Mouse (Mus musculus): Measurements from ENCODE around the gene Hdhd5. TPM values are rescaled to one million over a fixed set of nuclear protein-coding genes. Genes with fewer than 3 reads are reported as not detected.
A peak's percentile ranks its signal among the peaks of the same experiment; 100 is the strongest.

The Hdhd5 gene
- total RNA-seq, 2 experiments from 2014 or later, result 27.7 to 30.5 TPM

DNA sequence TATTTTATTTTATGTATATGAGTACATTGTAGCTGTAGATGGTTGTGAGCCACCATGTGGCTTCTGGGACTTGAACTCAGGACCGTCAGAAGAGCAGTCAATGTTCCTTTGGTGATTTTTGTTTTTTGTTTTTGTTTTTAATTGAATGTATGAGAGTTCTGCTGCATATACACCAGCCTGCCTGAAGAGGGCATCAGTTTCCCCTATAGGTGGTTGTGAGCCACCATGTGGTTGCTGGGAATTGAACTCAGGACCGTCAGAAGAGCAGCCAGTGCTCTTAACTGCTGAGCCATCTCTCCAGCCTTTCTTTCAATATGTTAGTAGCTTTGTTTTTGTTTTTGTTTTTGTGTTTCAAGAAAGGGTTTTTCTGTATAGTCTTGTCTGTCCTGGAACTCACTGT lies 5.2 kb upstream of the Hdhd5 start:
- DNase-seq (ENCODE audit: low spot score in 2 of 2), result no peak

DNA sequence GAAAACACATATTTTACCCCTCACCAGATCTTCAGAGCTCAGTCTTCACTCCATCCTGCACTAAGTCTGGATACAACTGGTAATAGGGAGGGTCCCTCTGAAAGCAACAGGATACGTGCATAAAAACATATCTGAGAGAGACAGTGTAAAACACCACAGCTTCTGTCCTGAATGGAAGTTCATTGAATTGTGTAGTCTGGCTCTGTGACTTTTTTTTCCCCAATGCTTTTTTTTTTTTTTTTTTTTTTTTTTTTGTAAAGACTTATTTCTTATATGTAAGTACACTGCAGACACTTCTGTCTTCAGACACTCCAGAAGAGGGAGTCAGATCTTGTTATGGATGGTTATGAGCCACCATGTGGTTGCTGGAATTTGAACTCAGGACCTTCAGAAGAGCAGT lies 1.5 kb upstream of the Hdhd5 start:
- no peak for DNase-seq (ENCODE audit: low spot score in 2 of 2)

DNA sequence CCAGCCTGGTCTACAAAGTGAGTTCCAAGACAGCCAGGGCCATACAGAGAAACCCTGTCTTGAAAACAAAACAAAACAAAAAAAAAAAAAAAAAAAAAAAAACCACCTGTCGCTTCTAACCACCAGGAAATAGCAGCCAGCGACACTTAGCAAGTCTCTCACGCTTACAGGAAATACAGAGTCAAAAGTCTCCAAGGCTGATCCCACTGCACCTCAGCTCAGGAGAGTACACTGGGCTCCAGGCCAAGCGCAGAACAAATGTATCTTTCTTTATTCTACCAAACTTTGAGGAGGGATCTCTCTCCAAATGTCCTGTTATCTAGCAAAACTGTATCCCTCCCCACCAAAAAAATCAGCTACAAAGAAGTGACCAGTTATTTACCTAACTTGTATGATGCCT lies 2.0 kb downstream of the Hdhd5 start:
- no peak for DNase-seq (ENCODE audit: low spot score in 2 of 2)

DNA sequence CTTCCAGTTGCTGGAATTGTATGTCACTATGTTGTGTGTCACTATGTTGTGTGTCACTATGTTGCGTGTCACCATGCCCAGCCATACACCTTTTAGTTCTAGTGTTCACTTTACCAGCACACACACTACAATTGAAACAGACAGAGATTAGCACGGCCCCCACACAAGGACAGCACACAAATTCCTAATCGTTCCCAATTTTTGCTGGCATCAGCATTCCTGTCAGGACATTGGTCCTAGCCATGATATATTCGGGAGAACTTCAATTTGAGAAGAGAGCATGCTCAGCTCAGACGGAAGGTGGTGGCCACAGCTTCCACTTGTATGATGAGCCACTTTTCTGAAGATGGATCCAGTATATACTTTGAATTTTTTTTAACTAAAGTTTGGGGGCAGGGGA lies 6.3 kb downstream of the Hdhd5 start:
- DNase-seq (ENCODE audit: low spot score in 2 of 2), result no peak

DNA sequence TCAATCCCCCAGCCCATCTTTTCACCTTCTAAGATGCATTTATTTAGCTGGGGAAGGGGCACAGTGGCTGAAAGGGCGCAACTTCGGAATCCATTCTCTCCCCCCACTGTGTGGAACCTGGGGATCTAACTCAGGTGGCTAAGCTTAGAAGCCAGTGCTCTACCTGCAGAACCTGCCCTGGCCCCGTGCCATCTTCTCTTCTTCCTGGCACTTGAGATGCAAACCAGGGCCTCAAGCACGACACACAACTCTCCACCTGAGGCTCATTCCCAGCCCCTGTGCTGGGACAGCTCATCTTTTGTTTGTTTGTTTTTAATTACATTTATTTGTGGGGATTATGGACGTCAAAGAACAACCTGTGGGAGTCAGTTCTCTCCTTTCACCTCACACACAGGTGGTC lies 11.5 kb downstream of the Hdhd5 start:
- DNase-seq (ENCODE audit: low spot score in 2 of 2), result no peak

DNA sequence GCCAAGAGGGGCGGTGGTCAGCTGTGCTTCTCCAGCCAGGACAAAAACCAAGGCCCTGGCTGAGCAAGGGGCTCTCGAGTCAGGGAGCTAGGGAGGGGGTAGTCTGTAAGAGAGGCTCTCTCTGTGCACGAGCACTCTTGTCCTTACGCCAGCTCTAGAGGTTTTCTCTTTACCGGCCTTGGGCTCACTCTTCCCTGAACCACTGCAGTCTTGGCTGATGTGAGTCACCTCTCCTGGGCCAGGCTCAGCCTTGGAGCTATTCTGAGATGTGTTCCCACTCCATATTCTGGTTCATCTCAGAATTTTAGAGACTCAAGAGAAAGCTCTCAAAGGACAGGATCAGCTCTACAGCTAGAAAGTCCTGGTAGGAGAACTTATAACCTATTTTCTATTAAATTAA lies 13.8 kb downstream of the Hdhd5 start:
- DNase-seq (ENCODE audit: low spot score in 2 of 2), result no peak

DNA sequence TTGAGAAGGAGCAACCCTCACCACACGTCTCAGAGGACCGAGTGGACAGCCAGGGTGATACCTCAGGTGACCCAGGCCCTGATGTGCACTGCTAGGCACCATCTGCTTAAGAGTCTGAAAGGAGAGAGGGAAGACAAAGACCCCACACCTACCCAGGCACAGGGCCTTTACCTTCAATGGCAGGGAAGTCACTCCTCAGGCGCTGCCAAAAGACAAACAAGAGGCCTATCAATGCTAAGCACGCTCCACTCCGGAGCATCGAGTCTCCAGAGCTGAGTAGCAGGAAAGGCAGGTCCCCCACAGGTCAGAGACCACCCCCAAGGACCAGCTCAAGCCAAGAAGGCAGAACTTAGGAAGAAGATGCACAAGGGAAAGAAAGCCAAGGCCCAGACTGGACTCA lies 14.2 kb downstream of the Hdhd5 start:
- no peak for DNase-seq (ENCODE audit: low spot score in 2 of 2)

DNA sequence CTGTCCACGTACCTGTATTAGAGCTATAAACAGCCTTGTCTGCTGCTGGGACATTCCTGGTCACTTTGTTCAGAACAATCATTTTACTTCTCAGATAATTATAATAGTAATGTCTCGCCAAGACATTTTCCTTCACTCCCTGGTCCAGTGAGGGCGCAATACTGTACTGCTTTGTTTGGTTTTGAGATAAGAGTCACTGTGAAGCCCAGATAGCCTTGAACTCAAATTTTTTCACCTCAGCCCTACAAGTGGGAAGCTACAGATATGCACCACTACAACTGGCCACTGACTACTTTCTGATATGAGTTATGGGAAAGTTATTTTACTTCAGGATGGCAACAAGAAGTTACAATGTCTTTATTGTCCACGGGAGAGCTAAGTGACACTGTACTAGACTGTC lies 14.7 kb downstream of the Hdhd5 start:
- DNase-seq (ENCODE audit: low spot score in 2 of 2), result no peak

DNA sequence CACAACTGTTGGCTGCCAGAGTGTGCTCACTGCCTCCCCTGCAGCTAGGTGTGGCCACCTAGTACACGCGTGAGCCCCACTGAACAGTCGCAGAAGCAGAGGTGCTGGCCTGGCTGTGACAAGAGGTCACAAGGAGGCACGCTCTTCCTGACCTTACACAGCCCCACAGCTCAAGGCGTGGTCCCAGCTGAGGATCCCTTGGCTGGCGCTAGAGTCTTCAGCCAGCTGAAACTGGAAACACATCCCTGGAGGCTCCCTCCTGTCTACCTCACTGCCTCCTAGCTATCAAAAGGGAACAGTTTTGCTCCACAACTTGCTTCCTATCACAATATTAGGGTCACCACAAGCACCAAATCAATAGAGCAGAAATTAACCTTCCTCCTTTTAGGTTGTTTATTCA lies 19.9 kb downstream of the Hdhd5 start:
- DNase-seq (ENCODE audit: low spot score in 2 of 2), result no peak

DNA sequence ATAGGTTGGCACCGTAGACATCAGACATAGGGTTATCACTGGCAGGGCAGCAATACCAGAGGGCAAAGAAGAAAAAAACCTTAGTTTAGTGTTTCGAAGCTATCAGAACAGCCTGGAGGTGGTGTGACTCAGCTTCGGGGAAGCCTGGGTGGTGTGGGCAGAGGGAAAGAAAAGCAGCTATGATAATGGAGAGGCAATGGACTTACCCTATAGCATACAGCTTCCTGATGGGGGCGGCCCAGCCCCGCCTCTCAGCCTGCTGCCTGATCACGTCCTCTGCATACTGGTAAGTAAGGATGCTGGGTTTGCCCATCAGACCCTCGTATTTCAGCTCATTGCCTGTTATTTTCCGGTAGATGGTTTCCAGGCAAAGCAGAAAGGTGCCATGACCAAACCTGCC lies 20.7 kb downstream of the Hdhd5 start:
- DNase-seq (ENCODE audit: low spot score in 2 of 2), result peak; percentile 62 to 71

DNA sequence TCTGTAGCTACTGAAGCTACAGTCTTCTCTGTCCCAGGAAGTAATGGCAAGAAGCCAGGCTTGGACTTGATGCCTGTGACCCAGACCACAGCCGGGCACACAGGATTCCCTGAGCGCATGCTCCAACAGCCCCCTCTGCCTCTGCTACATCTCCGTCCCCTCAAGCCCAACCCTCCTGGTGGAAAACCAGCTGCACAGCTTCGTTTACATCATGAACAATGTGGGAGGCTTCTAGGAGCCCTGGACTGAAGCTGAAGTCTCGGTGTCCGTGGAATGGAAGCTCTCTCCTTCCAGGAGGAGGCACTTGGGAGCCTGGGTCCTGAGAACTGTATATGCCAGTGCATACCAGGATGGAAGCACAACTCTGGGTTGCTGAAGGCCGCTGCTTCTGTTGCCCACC lies 21.1 kb downstream of the Hdhd5 start:
- no peak for DNase-seq (ENCODE audit: low spot score in 2 of 2)

DNA sequence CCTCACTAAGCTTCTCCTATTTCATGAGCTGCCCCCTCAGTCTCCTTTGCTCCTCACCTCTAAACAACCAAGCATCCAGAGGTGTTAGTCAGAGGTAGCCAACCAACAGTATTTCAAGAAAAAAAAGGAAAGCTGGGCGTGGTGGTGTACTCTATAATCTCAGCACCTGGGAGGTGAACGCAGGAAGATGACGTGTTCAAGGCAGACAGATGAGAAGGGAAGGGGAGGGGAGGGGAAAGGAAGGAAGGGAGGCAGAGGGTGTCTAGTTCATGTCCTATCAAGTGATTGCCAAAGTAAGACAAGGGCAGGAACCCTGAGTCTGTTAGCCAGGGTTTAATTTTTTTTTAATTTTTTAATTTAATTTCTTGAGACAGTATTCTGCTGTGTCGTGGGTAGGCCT lies 22.5 kb downstream of the Hdhd5 start:
- DNase-seq (ENCODE audit: low spot score in 2 of 2), result no peak

DNA sequence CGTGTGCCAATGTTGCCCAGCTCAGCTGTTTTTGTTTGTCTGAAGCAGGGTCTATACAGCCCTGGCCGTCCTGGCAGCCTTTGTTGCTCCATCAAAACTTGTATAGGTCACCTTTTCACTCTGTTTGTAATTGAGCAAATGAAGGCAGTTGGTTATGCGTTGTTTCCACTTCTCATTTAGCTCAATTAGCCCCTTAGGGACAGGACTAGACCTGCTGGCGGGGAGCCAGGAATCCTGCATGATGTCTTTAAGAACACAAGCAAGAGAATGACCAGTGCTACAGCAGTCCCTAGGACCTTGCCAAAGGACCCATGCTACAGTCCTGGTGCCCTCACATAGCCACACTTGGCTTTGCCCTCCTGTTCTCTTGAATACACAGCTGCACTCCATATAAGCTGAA lies 25.6 kb downstream of the Hdhd5 start:
- DNase-seq (ENCODE audit: low spot score in 2 of 2), result no peak

DNA sequence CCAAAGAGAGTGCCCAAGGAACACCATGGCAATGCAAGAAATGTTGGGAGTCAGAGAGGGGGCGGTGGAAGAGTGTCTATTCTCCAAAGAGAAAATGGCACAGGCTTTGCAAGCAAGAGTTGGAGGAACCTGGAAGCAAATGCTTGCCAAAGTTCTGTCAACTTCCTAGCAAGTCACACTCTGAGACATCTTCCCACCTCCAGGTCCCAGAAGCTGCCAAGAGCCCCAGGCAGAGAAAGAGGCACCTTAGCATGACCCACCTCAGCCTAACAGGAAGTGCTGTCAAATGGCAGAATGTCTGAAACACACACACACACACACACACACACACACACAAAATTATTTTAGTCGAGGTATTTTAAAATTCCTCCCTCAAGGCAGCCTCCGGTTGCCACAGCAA lies 27.1 kb downstream of the Hdhd5 start:
- peak in 1 of 2 experiments; percentile 44 for DNase-seq (ENCODE audit: low spot score in 2 of 2)

DNA sequence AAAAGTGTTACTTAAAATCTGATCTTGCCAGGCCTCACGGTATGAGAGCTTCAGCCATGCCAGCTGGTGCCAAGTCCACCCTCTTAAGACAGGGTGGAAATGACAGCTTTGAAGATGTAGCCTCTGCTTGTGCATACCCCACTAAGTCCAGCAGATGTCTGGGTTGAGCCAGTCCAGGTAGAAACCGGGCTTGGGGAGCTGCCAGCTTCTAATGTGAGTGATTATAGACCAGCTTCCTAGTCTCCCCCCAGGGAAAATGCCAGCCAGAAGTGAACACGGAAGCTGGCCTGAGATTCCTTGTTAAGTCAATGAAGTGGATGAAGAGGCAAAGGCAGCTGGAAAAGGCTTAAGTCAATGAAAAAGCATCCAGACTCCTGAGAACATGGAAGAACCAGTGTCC lies 34.6 kb downstream of the Hdhd5 start:
- DNase-seq (ENCODE audit: low spot score in 2 of 2), result no peak

DNA sequence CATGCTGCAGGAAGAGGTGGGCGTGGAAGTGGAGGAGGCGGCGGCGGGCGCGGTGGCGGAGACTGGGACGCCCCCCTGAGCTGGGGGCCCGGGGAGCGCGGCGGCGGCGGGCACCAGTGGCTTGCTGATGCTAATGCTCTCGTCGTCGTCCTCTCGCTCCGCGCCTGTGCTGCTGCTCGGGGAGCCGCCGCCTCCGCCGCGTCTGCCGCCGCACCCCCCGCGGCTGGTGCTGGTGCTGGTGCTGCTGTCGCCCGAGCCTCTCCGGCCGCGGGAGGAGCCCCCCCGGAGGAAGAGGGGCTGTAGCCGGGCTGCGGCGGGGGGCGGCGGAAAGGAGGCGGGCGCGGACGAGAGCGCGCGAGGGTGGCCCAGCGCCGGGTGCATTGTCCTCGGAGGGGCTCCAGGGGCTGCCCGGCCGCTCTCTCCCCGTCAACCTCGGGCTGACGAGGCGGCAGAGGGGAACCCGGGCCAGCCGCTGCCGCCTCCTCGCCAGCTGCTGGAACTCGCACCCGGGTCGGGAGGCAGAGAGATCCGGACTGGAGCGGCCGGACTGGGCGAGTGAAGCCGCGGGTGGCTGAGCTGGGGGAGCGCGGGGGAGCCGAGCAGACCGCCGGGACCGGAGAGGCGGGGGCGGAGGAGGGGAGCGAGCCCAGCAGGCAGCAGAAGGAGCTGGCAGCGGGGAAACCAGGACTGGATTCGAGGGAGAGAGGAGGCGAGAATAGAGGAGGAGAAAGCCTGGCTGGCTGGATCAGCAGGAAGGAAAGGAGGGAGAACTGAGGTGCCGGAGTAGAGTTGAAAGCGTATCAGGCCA lies 37.5 kb downstream of the Hdhd5 start, which contains the start of gene Tmem121b:
Gene Tmem121b (minus strand): TSS at position 434 of the 808 bp plus-strand sequence.
- DNase-seq (ENCODE audit: low spot score in 2 of 2), result peak; percentile 92 to 93

DNA sequence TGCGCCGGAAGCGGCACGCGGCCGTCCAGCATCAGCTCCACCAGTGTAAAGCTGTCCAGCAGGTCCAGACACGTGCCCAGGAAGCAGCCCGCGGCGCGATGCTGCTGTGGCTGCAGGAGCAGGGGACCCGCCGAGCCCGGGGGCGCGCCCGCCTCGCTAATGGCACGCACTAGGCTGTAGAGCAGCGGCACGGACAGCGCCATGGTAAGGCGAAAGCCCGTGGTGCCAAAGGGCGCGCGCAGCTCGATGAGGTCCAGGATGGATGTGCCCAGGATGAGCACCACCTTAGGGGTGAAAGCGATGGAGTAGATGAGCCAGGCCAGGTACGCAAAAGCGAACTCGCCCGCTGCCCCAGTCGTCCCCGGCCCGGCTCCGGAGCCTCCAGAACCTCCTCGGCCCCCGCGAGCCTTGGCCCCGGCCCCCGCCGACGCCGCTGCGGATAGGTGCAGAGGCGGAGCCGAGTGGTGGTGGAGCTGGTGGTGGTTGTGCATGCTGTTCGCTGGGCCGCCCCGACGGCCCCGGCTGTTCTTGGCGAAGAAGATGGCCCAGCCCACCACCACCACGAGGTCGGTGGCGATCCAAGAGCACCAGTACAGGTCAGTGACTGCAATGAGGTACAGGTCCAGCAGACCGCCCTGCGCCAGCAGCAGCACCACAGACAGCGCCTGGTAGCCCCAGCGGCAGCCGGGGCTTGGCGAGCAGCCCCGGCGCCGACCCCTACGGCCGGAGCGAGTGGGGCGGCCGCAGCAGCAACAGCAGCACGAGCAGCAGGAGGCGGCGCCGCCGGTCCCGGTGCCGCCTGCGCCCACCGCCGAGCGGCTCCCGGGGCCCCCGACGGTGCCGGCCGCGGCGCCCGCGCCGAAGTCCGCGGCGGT lies 38.4 kb downstream of the Hdhd5 start:
- peak in 1 of 2 experiments; percentile 40 for DNase-seq (ENCODE audit: low spot score in 2 of 2)

DNA sequence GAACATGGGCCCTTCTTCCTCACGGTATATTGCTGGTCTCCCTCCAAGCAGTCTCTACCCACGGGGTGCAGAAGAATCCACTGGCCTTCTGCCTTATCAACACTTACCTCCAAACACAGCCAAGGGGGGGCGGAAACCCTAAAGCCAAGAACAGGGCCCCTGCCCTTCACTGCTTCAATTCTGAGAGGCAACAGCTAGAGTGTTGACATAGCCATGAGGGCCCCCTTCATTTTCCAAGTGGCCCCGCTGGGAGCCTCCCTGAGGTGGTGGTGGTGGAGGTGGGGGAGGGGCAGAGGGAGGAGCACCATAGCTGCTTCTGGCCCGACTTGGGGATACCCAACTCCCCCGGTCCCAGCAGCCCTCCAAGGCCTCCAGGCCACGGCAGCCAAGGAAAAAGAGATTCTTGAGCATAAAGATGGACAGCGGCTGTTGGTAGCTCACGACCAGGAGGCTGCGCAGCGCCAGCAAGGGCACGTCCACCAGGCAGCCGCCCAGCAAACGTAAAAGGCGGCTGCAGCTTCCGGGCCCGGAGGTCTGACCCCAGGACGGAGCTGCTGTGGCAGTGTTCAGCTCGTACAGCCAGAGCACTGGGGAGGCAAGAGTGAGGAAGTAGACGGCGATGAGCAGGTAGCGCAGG lies 39.1 kb downstream of the Hdhd5 start:
- DNase-seq (ENCODE audit: low spot score in 2 of 2), result no peak

DNA sequence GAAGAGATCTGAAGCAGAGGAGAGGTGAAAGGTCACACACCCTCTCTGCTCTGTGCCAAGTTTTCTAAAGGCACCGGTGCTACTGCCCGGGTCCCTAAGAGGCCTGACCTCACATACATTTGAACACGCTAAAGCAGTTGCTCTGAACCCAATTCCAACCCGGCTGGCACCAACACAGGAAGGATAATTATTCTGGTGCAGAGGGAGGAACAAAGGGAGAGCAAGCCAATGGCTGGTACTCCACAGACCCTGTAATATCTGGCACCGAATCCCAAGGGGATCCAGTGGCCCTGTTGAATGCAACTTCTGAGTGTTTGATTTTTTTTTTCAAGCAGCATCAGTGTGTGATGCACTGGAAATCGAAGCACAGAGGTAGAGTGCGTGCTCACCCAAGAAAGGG lies 40.1 kb downstream of the Hdhd5 start:
- DNase-seq (ENCODE audit: low spot score in 2 of 2), result no peak

DNA sequence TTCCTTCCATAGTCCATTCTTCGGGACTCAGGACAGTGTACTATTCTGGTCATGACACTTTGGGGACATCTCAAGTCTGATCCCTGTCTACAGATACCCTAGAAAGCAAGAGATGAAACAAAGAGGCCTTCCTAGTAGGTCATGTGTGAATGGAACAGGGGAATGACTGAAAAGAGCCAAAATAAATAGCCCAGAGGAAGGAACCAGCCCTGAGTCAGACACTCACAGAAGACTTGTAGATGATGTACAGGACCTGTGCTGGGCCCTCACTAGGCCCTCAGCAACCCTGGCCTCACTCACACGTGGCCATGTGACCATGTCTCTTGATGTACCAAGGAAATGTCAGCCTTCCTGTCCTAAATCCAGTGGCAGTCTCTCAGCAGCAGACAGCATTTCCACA lies 41.7 kb downstream of the Hdhd5 start:
- no peak for DNase-seq (ENCODE audit: low spot score in 2 of 2)

DNA sequence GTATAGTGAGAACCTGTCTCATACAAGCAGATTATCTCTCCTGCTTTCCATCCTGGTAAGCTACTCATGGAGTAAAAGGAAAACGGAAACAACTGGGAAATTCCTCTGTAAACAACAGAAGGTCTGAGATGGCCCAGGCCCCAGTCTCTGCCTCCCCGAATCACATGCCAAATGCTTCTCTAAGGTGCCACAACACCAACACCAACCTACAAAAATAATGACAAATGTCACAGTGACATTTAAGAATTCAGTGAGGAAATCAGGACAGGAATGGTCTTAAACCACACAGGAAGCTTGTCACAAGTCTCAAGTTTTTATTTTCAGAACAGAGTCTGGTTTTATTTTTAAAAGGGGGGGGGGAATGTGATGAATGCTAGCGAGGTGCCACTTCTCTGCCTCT lies 42.5 kb downstream of the Hdhd5 start:
- peak in 1 of 2 experiments; percentile 65 for DNase-seq (ENCODE audit: low spot score in 2 of 2)

DNA sequence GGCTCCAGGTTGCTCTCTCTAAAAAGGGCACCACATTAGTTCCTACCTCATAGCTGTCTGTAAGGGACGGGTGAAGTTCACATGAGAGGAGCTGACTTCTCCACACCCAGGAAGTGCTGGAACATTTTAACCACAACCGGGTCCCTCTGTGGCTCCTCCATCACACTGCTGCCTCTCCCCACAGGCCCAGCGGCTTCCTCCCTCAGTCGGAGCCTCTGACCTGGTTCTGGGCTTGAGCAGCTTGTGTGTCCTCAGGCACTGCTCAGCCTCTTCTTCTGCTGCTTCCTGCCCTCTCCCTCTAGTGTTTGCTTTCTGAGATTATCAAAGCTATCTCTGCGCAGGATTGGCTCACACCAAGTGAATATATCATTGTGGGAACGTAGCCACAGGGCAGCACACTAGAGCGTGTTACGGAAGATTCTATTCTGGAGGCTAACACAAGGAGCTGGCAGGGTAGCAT lies 45.0 kb downstream of the Hdhd5 start:
- DNase-seq (ENCODE audit: low spot score in 2 of 2), result no peak
